Mouse (Mus musculus) c-Kit-positive CD71-positive TER-119-negative erythroid progenitor cells, embryonic 14.5 days (primary cell): ENCODE measurements around the gene Irak2.
"Not testable (repeated sequence)": the region's sequence is repeated elsewhere in the genome, so short reads cannot be mapped to it uniquely, and the experiment has no call there.

Experiments
- DNase-seq: peaks from one replicate; pipeline ENCODE4 v3.0.0-alpha.2; 2013; ENCODE audit warnings: low read depth

Irak2 gene

DNA sequence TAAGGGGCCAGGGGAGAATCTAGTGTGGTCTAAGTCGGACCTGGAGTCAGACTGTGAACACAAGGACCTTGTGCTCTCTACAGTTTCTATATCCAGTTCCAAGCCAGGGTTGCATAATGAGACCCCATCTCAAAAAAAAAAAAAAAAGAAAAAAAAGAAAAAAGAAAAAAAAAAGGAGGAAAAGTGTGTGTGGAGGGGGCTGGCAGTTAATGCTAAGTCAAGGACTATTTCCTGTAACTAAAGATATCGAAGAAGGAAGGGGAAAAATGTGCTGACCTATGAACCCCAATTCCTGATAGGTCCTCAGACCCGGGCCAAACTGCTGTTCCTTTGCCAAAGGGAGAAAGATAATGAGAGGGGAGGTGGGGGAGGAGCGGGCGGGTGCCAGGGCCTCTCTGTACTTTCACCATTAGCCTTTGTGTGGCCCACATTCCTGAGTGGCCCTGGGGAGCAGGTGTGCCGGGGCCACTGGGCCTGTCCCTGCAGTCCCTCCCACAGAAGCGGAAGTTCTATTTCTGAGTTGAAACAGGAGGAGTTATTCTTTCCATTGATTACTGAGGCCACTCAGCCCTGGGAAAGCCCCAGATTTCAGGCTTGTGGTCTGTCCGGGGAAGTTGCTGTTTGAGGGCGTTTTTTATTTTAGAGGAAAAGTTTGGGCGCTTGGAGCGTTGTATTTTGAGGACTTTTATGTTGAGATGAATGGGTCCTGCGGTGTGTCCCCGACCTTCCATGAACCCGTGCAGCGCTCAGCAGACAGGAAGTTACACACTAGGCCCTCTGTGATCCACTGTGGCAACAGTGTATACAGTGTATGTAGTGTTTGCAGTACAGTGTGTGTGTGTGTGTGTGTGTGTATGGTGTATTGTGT is 30.3 kb downstream of the Irak2 start:
- no peak for DNase-seq

DNA sequence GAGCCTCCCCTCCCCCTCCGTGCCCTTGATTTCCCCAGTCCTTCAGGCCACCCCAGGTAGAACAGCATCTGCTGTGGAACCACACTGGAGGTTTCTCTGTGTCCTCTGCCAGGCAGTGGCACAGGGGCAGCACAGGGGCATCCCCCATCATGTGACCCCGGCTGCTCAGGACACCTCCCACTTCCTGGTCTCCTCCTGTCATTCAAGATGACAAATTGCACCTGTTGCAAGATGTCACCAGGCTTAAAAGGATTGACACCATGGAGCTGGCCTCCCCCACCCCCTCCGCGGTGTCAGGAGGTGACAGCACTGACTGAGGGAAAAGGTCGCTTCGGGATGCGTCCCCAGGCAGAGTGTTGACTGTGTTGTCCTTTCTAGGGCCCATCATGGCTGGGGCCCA is 31.6 kb downstream of the Irak2 start:
- no peak for DNase-seq

- not testable (repeated sequence) for DNase-seq
These were observed 33.8 kb downstream of the Irak2 start for GRCm38 (mm10) chr6:113672029-113672428.

DNA sequence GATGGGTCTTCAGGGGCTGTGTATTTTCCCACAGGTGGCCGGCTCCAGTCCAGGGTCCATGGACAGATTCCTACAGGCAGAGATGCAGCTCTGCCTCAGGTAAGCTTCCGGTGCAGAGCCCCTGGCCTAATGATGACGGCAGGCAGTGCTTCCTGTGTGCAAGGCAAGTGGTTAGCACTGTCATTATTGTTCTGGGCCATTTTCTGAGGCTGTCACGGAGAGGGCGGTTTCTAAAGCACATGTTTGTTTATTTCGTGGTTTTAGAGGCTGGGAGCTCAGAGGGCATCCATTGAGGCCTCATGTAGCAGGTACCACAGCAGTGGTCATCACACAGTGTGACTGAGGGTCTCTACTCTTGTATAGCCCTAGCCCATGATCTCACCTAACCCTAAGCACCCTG is 34.7 kb downstream of the Irak2 start:
- no peak for DNase-seq

DNA sequence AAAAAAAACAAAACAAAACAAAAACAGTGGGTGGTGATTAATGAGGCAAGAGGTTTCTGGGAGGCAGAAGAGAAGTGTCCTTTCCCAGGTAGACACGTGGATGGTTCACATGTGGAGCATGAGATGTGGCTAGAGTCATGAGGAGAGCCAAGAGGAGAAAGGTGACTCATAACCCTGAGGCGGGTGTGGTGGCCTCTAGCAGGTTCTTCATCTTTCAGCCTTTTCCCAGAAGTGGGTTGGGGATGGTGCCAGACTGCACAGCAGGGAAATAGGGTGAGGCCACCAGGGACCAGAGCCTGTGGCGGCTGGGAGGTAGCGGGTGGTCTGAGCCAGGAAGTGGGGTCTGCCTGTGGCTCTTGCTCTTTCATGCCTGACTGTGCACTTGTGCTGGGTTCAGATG is 37.0 kb downstream of the Irak2 start:
- no peak for DNase-seq

GRCm38 (mm10) chr6:113675991-113676390 is 37.7 kb downstream of the Irak2 start:
- no peak for DNase-seq

- no peak for DNase-seq
These were observed 38.9 kb downstream of the Irak2 start for GRCm38 (mm10) chr6:113677070-113677734.

DNA sequence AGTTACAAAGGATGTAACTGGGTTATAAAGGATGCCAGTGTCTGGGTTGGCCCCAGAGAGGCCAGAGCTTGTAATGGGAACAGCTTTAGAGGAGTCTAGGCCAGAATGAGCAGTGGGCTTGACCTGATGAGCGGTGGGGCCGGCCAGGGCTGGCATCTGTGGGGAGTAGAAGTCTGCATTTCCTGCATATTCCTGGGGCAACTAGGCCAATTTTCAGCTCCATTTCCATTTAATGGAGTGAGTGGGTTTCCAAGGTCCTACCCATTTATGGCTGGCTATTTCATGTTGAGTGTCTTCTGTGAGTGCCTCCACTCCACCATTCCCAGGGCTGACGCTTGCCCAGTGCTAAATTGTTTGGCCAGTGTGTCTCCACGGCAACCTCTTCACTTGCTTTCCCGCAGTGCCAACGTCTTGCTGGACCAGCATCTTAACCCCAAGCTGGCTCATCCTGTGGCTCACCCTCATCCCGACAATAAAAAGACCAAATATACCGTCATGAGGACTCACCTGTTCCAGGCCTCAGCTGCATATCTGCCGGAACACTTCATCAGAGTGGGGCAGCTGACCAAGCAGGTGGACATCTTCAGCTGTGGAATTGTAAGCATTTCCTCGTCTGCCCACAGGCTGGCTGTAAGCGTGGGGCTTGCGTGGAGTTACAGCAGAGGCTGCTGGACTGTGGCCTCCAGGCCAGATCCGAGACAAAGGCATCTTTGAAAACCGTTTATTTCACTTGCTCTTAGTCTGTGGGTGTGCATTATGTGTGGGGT is 40.2 kb downstream of the Irak2 start:
- DNase-seq = no peak

DNA sequence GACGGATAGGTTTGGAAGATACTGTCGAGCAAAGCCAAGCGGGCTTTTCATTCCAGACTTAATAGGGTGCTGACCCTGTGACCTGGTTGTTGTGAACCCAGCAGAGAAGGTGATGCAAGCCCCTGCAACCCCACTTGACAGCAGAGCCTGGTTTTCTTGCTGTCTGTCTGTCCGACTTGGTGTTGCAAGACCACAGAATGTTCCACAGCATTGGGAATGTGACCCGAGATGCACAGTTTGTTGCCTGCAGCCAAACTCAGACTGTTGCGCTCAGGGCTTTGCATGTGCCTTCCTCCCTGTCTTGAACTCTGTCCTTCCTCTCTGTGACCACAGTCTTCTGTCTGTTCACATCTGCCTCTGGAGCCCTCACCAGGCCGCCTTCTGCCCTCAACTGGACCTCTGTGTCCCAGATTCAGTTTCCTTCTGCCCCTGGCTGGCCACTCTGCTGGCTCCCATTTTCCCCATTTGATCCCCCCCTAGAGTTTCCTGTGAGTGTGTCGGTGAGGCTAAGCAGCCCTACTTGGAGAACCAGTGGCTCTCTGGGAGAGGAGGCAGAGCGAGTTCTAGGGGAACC is 41.8 kb downstream of the Irak2 start:
- DNase-seq = no peak

DNA sequence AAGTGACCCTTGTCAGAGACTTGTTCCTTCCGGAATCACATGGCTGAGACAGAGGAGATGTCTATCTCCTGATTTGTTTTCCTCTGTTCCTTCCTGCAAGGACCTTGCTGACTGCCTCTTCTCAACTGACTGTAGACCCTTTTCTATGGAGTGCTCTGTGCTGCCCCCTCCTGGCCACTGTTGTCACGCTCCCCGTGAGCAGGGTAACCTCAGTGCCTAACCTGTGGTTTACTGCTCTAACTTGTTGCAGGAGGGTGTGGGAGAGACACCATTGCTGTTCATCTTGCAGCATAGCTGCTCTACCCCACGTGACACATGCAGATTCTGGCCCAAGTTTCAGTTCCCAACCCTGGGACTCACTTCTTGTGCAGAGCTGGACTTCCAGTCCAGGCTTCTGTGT is 43.0 kb downstream of the Irak2 start:
- peak; percentile 69 for DNase-seq

GRCm38 (mm10) chr6:113683081-113683825 is 45.0 kb downstream of the Irak2 start:
- no peak for DNase-seq

- no peak for DNase-seq
These were observed 48.4 kb downstream of the Irak2 start for GRCm38 (mm10) chr6:113686551-113687125.

DNA sequence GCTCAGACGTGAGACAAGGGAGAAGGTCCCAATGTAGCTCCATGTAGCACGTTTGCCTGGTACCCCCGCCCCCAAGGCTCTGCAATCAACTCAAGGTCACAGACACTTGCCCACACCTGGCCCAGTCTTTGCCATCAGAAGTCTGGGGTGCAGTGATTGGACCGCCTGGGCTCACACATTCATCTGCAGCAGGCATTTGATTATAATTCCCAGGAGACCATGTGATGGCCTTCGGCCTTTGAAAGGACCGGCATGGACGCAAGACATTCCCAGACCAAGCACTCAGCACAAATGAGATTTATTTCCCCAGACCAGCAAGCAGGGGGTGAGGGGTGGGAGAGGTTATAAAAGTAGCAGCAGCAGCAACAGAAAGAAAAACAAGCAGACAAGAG is 51.7 kb downstream of the Irak2 start:
- no peak for DNase-seq

- peak; percentile 87 for DNase-seq
These were observed 52.3 kb downstream of the Irak2 start for GRCm38 (mm10) chr6:113690400-113691083.

DNA sequence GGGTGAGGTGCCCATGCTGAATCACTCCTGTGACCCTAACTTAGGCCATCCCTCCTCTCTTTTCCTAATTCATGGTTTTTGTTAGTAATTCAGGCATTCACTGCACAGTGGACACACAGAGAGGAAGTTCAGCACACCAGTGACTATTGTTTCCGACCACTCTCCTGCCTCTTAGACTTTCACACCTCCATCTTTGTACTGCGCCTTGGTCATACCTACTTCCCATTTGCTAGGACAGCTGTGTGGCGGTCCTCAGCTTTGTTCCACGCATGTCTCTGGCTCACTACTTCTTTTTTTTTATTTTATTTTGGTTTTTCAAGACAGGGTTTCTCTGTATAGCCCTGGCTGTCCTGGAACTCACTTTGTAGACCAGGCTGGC is 52.8 kb downstream of the Irak2 start:
- DNase-seq = no peak

GRCm38 (mm10) chr6:113692661-113693133 is 54.4 kb downstream of the Irak2 start:
- no peak for DNase-seq

DNA sequence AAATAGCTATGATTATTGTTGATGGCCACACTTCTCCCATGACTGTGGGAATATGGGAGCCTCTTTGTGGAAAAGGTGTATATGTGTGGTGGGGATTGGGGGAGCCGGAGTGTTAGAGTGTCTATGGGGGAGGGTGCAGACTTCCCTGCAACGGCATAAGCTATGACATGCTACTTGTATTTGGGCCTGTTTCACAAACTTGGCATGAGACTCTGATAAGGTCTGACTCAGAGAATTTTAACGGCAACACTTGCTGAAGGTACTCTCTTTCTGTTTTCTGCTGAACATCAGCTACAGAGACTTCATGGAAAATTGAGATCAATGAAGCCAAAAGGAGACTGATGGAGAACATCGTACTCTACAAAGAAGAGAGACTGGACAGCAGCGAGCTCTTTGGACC is 55.1 kb downstream of the Irak2 start:
- no peak for DNase-seq

GRCm38 (mm10) chr6:113695203-113695602 is 56.9 kb downstream of the Irak2 start:
- no peak for DNase-seq

- DNase-seq = no peak
These were observed 57.6 kb downstream of the Irak2 start for GRCm38 (mm10) chr6:113695766-113696355.

- DNase-seq = peak; percentile 90
These were observed 58.4 kb downstream of the Irak2 start, which contains the start of gene Tatdn2 for GRCm38 (mm10) chr6:113696582-113697221. Gene Tatdn2 (plus strand): TSS chr6:113697050.
